Mouse (Mus musculus) retina, postnatal 7 days (tissue): ENCODE measurements around the gene Ctns.

ENCODE experiments used
- DNase-seq: peaks from one replicate; pipeline ENCODE4 v3.0.0-alpha.2; 2012; ENCODE audit warnings: low read depth, low spot score

Ctns gene

DNA sequence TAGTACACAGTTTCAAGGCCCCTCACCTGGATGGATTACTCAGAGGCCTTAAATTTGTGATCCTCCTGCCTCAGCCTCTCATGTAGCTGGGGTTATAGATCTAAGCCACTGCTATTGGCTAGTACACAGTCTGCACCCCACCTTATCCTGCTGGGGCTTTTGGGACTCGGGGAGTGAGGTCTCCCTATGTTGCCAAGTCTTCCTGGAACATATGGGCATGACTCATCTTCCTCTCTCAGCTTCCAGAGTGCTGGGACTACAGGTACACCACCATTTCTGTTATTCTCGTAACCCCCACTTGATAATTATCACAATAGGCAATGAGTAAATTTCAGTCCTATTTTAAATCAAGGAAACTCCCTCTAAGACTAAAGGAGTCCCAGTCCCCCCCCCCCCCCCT is 4.4 kb downstream of the Ctns start:
- DNase-seq, result no peak

DNA sequence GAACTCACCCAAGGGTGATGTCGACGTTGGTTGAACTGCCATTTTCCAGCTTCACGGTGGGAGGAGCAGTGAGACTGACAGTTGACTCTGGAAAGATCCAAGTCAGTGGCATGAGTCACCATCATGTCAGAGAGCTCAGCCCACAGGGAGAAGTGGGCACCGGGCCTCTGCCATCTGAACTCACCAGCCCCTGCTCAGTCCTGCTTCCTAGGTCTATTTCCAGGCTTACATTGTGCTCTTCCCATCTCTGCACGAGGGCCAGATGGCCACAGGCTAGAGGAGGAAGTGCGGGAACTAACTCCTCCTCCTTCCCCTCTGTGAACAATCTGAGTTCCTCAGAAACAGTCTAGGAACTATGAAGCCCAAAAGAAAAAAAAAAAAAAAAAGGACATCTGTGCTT is 5.8 kb downstream of the Ctns start:
- no peak for DNase-seq

DNA sequence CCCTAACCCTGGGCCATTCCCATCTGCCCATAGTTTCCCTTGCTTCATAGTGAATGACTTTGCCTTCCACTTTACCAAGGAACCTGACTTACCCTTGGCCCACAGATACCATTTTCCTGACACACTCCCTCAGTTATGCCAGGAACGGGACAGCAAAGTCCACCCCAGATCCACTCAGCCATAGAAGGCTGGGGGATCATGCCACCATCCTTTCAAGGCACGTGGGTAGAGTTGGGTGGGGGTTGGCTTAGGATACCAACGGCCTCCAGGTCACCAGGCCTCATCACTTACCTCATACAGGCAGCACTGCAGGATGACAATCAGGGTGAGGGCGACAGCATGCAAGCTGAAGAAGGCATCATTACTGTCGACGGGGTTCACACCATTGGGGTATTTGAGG is 11.6 kb downstream of the Ctns start:
- DNase-seq, result no peak

DNA sequence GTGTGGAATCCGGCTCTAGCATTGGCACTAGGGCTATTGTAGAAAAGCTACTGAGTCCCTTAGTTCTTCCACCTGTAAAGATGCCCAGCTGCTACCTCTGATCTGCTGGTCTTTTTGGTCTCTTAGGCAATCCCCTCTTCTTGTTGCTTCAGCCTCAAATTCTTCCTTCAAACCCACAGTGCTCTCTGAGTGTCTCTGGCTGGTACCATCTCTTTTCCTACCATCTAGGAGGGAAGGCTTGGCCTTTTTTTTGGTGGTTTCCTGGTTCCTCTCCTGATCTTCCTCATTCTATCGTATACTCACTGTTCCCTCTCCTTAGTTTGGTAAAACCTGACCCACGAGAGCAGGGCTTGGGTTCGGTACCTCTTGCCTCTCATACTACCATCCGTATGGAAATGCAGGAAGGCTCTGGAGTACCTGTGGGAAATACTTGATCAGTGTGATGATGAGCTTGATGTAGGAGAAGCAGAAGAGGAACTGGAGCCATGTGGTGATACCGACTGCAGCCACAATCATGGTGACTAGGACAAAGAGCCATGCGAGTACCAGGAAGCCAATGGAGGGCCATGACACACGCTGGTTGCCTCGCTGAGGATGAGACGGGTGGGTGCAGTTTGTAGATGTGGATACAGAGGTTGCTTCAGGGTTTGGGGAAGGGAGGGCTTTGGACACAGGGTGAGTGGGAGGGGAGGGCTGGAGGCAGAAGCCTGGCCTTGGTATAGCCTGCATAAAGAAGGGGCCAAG is 12.8 kb downstream of the Ctns start:
- DNase-seq, result no peak

DNA sequence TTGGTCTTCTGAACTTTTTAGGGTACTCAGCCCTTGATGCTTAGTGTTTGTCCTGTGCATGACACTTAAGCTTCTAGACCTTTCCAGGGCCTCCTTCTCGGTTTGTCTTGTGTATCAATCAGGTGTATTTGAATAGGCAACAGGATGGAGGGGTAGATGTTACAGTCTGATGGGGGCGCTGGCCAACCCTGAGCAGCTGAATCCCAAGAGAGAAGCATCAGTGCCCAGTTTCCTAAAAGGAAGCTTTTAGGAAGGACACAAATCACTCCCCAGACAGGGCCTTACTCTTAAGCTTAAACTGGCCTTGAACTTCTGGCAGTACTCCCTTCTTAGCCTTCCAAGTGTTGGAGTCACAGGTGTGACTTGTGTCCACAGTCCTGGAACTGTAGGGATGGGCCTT is 20.9 kb downstream of the Ctns start:
- DNase-seq, result no peak

DNA sequence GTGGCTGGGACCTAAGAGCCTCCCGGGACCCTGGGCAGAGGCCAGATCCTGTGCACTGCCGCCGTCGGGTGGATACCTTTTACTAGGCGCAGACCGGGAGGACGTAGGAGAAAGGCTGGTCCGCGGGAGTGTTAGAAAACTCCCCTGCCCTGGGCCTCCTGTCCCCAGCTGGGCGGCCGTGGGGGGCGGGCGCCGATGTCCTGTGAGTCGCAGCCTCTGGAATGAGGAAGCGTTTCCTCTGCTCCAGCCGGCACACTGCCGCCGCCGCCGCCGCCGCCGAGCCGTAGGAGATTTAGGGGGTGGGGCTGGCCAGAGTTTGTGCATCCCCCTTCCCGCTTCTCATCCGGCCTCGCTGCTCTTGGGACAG is 21.4 kb downstream of the Ctns start:
- no peak for DNase-seq

DNA sequence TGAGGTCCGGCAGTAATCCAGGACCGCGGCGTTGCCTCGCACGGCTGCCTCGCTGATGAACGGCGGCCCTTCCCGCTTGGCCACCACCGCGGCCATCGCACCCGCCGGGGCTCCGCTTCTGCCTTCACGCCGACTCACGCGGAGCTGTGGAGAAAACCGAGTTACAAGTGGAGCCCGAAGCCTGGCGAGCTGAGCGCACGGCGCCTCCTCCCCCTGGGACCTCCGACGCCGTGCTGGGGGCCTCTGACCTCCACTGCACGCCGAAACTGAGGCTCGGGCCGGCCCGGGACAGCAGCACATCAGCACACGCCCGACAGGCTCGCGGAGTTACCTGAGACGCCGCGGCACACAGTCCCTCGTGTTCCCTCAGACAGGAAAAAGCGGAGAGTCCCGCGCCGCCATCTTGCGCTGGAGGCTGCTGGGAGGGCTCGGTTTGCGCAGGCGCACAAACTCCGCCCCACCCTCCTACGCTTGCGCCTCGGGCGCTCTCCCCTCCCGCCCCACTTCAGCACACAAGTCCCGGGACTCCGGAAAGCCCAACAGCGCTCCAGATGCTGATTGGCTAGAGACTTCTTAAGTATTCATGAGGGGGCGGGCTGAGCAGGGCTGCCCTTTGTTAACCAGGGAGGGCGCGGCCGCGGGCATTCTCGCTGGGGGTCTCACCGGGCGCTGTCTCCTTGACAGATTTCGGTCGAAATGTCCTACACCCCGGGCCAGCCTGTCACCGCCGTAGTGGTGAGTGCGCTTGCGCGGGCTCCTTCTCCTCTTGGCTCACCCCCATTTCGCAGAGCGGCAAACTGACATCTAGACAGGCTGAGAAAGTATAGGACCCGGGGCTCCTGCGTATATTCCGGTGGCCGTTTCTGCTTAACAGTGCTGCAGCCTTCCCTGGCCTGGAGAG is 22.0 kb downstream of the Ctns start, which contains the start of the genes Emc6 and Tax1bp3:
Emc6 (minus strand) TSS at position 430 of the 901 bp plus-strand sequence.
Tax1bp3 (plus strand) TSS at position 476 of the 901 bp plus-strand sequence.
- DNase-seq, result peak; percentile 92

DNA sequence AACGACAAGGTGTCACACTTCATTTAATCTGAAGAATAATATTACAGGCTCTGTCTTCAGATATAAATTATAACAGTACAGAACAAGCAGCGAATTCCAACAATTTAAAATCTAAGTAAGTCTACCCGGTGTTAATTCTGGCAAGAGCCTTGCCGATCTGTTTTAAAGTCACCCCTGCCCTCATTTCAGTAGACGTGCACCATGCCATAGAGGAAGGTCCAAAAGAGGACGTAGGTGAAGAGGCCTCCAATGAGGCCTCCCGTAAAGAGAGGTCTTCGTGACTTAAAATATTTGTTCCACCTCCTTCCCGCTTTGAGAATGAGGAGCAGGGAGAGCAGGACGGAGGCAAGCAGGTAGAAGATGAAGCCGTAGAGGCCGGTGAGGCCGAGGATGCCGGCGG is 22.7 kb downstream of the Ctns start:
- no peak for DNase-seq

DNA sequence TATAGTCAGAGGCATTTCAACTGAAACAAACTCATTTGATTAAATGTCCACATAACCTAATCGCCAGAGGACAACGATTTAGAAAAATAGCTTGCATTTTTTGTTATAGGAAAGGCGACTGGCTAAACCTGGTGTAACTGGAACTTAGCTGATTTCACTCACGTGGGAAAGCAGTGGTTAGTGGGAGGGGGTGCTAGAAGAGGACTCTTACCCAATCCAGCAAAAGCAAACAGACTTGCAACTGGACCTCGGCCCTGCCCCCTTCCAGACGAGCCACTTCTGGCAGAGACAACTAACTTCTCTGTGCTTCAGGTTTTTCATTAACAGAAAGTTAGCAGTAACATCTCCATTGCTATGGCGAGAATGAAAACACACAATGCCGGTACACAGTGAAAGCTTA is 23.2 kb downstream of the Ctns start:
- no peak for DNase-seq

DNA sequence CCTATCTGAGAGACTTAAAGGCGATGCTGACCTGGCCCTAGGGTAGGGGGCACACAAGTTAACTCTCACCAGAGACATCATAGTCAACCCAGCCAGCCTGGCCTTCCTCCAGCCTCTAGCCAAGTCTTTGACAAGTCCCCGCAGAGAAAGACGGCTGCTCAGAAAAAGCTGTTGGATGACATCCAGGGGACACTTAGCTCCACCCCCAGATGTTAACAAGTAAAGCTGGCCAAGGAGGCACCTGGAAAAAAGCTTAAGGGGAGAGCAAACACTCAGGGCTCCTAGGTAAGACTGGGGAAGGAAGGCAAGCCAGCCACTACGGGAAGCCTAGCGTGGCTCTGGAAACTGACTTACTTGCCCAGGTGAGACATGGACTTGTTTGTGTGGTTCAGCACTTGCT is 26.7 kb downstream of the Ctns start:
- DNase-seq, result no peak

DNA sequence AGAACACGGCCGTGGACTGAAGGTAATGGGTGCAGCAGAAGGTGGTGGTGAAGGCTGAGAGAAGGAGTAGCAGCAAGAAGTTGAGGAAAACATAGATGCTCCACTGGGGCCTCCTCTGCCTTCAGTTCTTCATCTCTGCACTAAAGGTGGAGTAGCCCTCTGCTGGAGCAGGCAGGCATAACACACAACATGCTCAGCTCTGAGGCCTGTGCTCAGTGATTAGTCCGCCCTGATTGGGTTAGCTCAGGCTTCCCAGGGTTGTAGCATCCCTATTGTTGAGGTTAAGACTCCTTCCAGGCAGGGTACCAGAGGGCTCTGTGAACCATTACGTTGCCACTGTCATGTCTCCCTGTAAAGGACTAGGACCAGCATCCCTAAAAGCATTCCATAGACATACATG is 29.6 kb downstream of the Ctns start:
- peak; percentile 36 for DNase-seq

DNA sequence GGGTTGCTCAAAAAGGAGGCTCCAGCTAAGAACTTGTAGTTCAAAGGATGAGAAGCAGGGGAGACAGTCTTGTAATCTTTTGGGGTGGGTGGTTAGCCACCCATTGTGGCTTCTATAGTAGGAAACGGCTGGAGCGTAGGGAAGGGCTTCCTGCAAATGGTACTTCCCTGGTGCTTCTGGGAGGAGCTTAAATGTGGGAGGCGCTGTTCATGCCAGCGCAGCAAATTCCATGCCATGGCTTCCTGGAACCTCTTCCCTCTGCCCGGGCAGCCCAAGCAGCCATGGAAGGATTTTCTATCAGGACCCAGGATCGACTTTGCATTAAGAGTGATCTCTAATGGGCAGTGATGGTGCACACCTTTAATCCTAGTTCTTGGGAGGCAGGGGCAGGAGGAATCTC is 30.3 kb downstream of the Ctns start:
- no peak for DNase-seq

DNA sequence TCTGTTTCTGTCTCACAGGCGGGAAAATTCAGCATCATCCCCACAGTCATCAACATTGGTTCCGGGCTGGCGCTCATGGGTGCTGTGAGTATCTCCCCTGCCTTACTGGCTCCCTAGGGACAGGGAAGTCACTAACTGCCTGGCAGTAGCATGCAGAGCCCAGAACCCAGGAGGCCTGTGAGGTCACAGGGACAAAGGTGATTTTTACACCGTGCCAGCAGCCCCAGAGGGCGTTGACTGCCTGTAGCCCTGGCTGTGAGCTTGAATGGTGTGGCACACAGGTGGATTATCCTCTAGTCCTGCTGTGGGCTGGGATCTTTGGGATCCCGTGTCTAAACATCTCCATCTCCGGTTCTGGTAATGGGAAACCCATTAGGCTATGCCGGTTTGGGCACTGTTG is 30.8 kb downstream of the Ctns start:
- DNase-seq, result no peak

DNA sequence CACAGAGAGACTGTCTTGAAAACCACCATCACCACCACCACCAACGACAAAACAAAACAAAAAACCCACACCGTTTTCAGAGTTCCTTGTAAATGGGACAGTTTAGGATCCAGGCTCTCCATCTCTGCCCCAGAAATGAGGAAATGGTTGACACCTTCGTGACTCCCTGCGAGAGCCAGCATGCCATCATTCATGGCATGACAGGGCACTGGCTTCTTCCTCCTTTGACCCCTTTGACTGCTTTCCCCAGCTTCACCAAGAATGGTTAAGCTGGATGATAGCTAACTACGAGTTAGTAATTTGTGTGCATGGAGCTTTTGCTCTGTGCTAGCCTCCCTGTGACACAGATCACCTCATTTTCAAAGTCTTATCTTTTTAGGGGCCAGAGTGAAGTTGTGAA is 36.6 kb downstream of the Ctns start:
- DNase-seq, result no peak

DNA sequence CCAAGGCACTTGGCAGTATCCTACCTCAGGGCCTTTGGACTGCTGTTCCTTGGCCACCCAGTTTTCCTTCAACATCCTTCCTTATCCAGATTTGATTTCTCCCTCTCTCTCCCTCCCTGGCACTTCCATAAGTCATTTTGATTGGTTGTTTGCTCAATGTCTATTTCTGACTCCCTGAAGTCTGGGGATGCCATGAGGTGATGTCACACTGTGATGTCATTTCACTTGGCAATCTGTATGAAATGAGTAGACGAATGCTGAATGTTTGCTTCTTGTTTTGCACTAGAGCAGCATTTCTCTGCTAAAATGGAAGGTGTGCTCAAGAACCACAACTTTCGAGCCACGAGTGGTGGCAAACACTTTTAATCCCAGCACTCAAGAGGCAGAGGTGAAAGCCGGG is 37.2 kb downstream of the Ctns start:
- DNase-seq, result no peak

DNA sequence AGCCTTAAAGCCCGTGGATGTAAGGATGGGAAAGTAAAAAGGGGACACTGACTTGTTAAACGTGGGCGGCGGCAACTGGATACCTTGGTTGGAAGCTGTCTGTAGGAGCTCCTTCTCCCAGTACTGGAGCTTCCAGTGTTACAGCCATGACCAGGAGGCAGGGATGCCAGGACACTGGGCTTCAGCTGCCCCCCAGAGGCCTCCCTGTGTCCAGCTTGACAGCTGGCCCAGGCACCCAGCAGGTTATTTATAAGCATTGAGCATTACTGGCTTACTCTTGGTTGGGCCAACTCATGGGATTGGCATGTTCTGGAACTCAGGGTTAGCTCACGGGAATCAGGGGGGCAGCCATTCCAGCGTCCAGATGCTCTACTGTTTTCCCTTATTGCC is 38.0 kb downstream of the Ctns start:
- no peak for DNase-seq

DNA sequence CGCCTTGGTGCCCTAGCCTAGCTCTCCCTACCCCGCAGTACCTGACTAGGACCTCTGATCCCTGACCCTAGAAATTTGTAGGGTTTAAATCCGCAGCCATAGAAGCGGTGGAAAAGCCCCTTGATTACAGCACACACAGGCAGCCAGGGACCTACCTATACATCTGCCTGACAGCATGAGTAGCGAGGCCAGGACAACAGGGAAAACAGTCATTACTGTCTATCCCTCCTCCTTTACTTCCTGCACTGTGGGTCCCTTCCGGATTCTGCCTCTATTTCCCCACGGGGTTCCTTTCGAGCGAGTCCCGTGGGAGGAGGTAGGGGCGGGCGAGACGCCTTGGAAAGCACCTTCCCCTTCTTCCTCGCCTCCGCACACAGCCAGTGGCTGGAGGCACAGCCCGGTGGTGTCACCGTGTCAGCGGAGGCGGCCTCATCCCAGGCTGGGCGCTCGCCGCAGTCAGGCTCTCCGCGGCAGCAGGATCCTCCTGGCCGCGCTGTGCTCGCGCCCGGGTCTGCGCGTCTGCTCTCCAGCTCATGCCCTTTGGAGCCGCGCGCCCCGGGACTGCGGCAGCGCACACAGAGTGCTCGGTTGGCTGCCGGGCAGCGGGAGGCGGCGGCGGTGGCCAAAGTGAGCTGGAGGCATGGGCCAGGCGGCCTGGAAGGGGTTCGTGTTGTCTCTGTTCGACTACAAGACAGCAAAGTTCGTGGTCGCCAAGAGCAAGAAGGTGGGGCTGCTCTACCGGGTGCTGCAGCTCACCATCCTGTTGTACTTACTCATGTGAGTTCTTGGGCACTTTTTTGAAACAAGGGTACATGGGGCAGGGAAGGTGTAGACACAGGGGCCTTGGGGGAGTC is 38.7 kb downstream of the Ctns start, which contains the start of gene P2rx5:
P2rx5 (plus strand) TSS at position 465 of the 854 bp plus-strand sequence.
- no peak for DNase-seq

DNA sequence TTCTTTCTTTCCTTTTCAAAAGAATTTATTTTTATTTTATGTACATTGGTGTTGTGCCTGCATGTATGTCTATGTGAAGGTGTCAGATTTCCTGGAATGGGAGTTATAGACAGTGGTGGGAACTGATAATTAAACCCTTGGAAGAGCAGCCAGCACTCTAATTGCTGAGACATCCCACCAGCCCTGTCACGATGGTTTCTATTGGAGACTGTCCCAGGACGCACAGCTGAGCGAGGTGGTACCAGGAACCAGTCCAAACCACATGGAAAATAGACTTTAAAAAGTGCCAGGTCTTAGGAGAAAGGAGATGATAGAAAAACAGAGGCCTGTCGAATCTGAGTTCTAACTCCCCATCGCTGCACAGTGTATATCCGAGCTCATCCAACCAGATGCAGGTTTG is 43.8 kb downstream of the Ctns start:
- DNase-seq, result no peak

DNA sequence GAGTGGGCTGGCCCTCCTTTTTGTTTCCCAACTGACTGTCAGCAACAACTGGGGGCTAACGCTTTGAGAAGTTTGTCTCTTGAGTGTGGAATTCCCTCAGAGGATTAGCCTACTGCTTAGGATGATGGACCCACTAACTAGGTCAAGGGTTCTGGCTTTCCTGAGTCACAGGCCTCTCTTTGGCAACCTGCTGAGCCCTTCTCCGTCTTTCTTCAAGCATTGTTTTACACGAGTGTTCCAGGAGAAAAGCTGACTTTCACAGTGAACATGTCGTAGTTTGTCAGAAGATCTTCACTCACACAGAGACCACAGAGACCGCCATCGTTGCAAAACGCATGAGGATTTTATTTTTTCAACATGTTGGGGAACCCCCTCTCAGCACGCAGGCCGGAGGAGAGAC is 50.6 kb downstream of the Ctns start:
- no peak for DNase-seq

DNA sequence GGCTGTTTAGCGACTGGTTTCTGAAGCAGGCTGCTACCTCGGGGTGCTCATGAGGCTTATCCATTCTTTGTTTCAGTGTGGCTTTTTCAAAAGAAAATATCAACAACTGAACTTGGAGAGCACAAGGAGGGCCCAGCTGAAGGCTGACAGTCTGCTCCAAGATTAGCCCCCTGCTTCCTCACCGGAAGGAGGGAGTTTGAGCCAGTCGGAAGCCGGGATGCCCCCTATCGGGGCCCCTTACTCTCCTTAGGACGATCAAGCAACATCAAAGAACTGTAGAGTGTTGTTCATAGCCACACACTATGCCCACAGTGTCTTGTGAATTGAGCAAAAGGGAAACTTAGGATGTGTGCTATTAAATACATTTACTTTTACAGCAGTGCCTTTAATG is 51.9 kb downstream of the Ctns start:
- no peak for DNase-seq

DNA sequence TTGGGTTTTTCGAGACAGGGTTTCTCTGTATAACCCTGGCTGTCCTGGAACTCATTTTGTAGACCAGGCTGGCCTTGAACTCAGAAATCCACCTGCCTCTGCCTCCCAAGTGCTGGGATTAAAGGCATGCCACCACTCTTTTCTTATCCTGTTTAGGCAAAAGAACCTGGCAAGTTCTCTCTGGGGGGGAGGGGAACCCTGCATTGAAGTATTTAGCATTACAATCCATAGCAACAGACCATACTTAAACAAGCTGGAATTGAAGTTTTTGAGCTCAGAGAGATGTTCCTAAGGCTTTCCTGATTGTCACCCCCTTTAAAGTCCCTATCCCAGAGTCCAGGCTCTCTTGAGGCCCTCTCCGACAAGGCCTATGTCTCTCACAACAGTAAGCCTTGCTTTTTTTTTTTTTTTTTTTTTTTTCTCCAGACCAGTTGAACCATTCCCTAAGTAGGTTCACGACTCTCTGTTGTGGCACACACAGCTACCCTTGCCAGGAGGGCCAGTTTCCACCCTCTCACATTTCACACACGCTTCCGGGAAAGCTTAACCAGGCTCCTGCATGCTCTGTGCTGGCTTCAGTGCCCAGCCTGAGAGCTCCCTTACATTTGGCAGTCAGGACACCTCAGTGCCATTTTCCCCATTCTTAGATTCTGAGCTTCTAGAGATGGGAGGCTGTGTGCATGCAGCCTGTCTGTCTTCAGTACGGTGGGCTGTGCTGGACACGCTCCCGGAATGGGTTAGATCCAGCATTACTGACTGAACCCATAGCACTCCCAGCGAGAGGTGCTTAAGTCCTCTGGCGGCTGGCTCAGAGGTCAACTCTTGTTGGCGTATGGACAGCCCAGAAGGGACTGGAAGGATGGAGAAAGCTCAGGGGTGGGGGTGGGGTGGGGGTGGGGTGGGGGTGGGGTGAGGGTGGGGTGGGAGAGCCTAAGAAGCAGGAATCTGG is 52.5 kb downstream of the Ctns start:
- DNase-seq, result no peak
